Mouse (Mus musculus): ENCODE measurements around the gene Olfr1495. TPM values are rescaled to one million over a fixed set of nuclear protein-coding genes. Genes with fewer than 3 reads are reported as not detected.

Gene Olfr1495
- polyA plus RNA-seq, 1 experiment from 2014 or later = not detected

Other genes with a start within 250 kb of the Olfr1495 start
- gene Olfr1480, start 236.7 kb upstream of the Olfr1495 start, polyA plus RNA-seq (2015; fragmentation: Nextera tagmentation; extraction: Ambion mirVana) = not detected in 2 replicates
- not detected in 2 replicates for gene Olfr1484, start 181.1 kb upstream of the Olfr1495 start, polyA plus RNA-seq (2015; fragmentation: Nextera tagmentation; extraction: Ambion mirVana)
- not detected in 2 replicates for gene Olfr1487, start 147.2 kb upstream of the Olfr1495 start, polyA plus RNA-seq (2015; fragmentation: Nextera tagmentation; extraction: Ambion mirVana)
- gene Olfr1489, start 133.0 kb upstream of the Olfr1495 start, polyA plus RNA-seq (2015; fragmentation: Nextera tagmentation; extraction: Ambion mirVana) = not detected in 2 replicates
- not detected in 2 replicates for gene Olfr1490, start 113.5 kb upstream of the Olfr1495 start, polyA plus RNA-seq (2015; fragmentation: Nextera tagmentation; extraction: Ambion mirVana)
- gene Olfr1491, start 67.3 kb upstream of the Olfr1495 start, polyA plus RNA-seq (2015; fragmentation: Nextera tagmentation; extraction: Ambion mirVana) = not detected in 2 replicates
- not detected in 2 replicates for gene Olfr1493-ps1, start 41.3 kb upstream of the Olfr1495 start, polyA plus RNA-seq (2015; fragmentation: Nextera tagmentation; extraction: Ambion mirVana)
- not detected in 2 replicates for gene Olfr1494, start 24.9 kb upstream of the Olfr1495 start, polyA plus RNA-seq (2015; fragmentation: Nextera tagmentation; extraction: Ambion mirVana)
- gene Olfr1496, start 13.3 kb downstream of the Olfr1495 start, polyA plus RNA-seq (2015; fragmentation: Nextera tagmentation; extraction: Ambion mirVana) = not detected in 2 replicates
- not detected in 2 replicates for gene Olfr1497, start 33.6 kb downstream of the Olfr1495 start, polyA plus RNA-seq (2015; fragmentation: Nextera tagmentation; extraction: Ambion mirVana)
- not detected in 2 replicates for gene Olfr1499, start 54.8 kb downstream of the Olfr1495 start, polyA plus RNA-seq (2015; fragmentation: Nextera tagmentation; extraction: Ambion mirVana)
- not detected in 2 replicates for gene Olfr1500, start 65.9 kb downstream of the Olfr1495 start, polyA plus RNA-seq (2015; fragmentation: Nextera tagmentation; extraction: Ambion mirVana)
- not detected in 2 replicates for gene Olfr1501, start 86.1 kb downstream of the Olfr1495 start, polyA plus RNA-seq (2015; fragmentation: Nextera tagmentation; extraction: Ambion mirVana)
- not detected in 2 replicates for gene Olfr1502, start 97.2 kb downstream of the Olfr1495 start, polyA plus RNA-seq (2015; fragmentation: Nextera tagmentation; extraction: Ambion mirVana)
- not detected in 2 replicates for gene Olfr1504, start 133.3 kb downstream of the Olfr1495 start, polyA plus RNA-seq (2015; fragmentation: Nextera tagmentation; extraction: Ambion mirVana)
- not detected in 2 replicates for gene Olfr1505, start 148.9 kb downstream of the Olfr1495 start, polyA plus RNA-seq (2015; fragmentation: Nextera tagmentation; extraction: Ambion mirVana)